Mouse (Mus musculus) urinary bladder, postnatal 4 days (tissue): ENCODE results near the gene Rapgef5.
A peak's percentile ranks its signal among the peaks of the same experiment; 100 is the strongest.

Experiments
- DNase-seq, 2 experiments: peaks; one replicate each; pipeline ENCODE4 v3.0.0; 2021 to 2022; ENCODE audit warnings: low spot score in 2 of 2

The Rapgef5 gene

DNA sequence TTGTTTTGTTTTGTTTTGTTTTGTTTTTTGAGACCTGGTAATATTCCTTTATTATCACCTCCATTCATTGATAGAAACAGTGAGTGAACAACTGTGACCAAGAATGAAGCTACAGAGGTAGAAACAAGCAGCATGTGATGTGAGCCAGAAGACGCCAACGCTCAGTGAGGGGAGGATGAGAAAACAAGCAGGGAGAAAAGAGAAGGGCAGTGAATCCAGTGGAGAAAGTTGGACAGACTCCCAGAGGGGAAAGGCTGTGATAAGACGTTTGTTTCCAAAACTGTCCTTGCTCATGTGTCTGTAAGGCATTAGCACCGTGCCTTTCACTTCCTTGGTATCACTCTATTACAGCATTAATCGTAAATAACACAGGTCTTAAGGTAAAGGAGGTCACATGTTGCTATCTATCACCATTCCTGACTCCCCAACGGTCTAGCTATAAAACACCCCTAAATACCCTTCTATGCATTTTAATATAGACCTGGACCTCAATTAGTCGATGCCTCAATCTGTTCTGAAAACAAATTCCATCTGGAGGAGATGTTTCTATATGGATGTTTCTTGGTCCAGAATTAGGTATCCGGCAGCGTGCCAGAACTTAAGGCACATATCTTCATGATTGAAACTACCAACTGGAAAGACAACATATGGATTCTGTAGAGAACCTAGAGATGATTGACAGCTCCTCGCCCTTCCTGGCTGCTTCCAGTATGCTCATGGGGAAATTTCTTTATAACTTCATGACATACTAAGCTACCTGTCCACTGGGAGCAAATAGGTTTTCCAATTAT is 153.5 kb downstream of the Rapgef5 start:
- DNase-seq, result no peak

DNA sequence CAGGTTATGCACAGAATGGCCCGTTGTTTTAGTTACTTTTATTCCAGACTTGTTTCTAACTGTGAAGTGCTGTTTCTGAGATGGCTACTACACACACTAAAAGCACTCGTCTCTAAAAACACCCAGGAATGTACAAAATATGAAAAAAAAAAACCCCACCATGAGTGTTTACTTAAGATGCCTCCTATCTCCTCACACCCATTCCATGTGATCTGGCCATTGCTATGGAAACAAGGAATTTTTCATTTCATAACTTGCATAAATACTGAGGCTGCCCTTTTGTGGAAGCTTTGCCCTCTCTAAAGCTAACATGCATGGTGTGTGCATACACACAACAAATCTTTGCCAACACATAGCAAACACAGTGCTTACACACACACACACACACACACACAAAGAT is 156.9 kb downstream of the Rapgef5 start:
- DNase-seq, result no peak

GRCm38 (mm10) chr12:117674511-117674910 is 158.2 kb downstream of the Rapgef5 start:
- no peak for DNase-seq

DNA sequence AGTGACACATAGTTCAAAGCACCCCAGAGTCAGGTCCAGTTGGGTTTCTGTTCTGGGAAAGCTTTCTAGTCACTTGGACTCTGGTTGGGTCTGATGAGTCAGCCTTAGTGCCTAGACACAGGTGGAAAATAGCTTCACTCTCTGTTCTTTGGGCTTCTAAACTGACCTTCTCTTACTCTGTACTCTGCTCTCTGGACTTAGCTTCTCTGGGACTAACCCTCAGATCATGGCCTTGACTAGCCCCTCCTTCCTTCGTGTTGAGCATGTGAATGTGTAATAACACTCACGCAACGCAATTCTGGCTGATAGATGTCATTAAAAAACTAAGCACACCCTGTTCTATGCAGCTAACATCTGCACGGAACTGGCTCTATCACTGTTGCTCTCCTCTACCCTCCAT is 160.0 kb downstream of the Rapgef5 start:
- DNase-seq, result no peak

- no peak for DNase-seq
Observed at GRCm38 (mm10) chr12:117678916-117679315, 162.6 kb downstream of the Rapgef5 start.

DNA sequence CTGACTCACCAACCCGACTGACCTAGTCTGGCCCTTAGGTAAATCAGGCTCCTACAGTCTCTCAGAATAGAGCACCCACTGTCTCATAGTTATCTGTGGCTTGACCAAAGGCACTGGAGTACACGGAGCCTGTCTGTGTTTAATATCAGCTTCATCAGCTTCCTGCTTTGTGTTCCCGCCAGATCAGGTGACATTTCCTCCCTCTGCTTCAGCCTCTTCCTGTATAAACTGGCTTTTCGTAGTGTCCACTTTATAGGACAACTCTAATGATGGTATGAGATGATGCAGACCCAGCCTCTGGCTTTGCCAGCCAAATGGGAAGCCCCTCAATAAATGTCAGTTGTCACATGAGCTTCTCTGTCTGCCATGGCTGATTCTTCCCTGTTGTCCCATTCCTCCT is 163.5 kb downstream of the Rapgef5 start:
- DNase-seq, result no peak

- no peak for DNase-seq
Observed at GRCm38 (mm10) chr12:117681273-117681672, 165.0 kb downstream of the Rapgef5 start.

DNA sequence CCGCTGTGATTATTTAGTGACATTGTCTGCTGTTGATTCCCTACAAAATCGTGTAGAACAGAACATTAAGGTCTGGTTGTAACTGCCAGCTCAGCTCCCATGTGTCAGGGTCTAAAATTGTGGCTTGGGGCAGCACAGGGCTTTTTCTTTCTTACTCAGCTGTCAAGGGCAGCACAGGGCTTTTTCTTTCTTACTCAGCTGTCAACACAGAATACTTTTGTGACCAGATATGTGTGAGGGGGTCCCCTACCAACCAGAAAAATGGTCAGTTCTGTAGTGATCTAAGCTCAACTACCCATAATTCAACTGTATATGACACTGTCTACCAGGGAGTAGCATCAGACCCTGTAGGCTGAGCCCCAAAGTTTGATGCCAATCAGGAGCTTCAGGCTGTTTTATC is 167.1 kb downstream of the Rapgef5 start:
- DNase-seq, result no peak

DNA sequence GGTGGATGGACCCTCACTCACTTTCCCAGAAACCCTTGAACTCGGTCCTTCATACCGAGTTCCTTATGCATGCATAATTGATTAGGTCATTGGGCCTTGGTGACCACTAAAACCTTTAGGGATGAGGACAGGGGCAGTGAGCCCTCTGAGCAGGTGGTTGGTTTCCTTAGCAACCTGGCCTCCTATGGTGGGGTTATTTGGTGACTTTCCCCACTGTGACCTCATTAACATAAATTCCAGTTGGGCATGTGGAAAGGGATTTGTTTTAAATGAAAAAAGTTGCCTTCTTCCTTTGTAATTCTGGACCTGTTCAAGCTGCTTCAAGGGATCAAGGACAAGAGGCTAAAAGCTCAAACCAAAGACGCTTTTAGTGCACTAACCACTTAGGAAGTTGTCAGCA is 167.7 kb downstream of the Rapgef5 start:
- DNase-seq, result no peak

GRCm38 (mm10) chr12:117684788-117685187 is 168.5 kb downstream of the Rapgef5 start:
- no peak for DNase-seq

DNA sequence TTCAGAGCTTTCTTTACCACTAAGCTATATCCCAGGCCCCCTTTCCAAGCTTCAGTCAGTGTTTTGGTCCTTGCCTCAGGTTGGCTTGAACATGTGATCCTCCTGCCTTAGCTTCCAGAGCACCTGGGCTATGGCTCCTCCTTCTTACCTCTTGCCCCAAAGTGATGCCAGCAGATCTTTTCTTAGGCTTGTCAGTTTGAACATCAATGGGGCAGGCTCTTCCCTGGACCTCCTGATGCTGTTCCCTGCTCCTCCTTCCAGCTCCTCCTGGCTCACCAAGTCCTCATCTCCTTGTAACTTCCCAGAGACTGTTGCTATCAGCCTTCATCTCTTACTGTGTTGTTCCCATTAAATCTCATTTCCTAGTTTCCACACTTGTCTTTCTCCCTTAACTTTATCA is 169.1 kb downstream of the Rapgef5 start:
- no peak for DNase-seq

DNA sequence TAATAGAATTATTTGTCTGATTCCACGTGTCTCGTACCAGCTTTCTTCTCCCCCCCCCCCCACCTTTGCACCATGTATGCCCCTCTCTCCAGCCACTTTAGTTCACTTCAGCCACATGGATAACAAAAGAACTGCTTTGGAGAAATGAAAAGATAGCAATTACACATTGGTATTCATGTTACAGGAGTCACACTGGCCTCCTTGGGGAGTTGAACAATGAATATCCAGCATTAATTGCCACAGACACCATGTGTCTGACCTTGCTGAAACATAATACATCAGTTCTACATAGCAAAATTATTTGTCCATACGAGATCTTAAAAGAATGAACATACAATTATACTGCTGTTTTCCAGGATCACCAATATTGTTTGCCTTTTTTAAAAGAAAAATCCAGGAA is 170.5 kb downstream of the Rapgef5 start:
- DNase-seq, result no peak

DNA sequence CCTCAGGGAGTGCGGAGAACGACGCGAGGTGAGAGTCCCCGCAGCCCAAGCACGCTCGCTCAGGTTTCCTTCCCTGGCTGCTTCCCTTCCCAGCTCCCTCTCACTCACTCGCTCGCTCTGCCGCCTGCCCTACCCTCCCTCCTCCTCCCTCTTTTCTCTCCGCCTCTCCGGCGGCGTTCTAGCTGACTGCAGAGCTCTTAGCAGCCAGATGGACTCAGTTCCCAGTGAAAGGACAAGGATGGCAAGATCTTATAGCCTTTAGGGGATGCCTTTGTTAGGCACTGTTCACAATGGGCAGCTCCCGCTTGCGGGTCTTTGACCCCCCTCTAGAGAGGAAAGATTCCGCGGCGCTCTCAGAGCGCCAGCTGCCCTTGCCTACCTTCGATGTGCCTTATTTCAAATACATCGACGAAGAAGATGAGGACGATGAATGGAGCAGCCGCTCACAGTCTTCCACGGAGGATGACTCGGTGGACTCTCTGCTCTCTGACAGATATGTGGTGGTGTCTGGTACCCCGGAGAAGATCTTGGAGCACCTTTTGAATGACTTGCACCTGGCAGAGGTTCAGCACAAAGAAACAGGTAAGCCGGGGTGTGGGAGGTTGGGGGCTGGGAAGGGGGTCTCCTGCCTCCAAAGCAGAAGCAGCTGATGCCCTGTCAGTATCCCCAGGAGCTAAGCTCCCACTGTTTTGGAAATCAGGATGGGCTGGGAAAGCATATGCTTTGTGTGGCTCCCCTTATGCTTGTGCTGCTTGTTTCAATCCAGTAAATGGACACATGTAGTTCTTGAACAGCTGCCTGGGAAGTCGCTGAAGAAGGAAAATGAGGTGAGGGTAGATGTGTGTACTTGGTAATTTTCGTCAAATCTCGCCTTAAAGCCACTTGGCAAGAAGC is 172.6 kb downstream of the Rapgef5 start:
- peak in 1 of 2 experiments; percentile 61 for DNase-seq

DNA sequence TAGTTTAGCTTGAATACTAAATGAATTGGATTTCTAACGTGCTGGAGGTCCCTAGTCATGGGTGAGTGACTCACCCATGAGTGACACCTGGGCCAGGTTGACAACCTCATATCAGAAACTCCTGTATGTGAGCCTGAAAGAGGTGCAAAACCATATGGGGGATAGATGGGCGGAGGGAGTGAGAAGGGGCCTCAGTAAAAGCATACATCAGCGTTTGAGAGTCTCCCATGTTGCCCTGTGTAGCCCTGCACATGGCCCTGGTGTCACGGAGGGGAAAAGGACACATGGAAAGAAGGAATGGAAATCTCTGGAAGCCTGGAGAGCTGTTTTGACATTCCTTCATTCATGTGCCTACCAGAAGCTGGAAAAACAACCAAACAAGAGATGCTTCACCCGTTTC is 175.1 kb downstream of the Rapgef5 start:
- no peak for DNase-seq

- no peak for DNase-seq
Observed at GRCm38 (mm10) chr12:117692775-117693174, 176.5 kb downstream of the Rapgef5 start.

DNA sequence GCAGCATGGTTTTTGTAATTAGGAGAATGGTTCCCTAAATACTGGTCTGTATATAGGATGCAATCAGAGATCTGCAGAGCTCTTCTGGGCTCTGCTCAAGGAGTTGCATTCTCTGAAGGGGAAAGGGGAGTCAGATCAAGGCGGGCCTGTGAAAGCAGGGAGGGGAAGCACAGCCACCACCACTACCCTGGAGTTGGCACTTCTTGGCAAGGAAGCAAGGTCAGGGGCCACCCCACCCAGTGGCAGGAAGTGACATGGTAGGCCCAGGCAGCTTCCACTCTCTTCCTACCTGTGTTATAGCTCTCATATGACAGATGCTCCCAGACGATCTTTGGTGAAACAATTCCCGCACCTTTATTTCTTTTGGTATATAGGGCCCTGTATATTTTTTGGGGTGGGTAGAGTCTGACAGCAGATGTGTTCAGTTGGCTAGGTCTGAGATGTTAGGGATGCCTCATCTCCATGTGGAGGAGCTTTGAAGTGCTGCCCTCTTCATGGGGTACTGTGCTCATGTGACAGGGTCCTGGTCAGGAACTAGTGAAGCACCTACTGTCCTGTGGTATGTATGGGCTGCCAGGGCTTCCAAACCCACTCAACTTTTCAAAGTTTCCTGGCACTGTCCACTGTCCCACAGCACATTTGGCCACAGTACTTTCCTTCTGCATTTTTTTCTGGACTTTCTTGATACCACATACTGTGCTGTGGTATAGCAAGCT is 183.8 kb downstream of the Rapgef5 start:
- DNase-seq, result no peak

GRCm38 (mm10) chr12:117700927-117701326 is 184.6 kb downstream of the Rapgef5 start:
- no peak for DNase-seq

- no peak for DNase-seq
Observed at GRCm38 (mm10) chr12:117702291-117702690, 186.0 kb downstream of the Rapgef5 start.

GRCm38 (mm10) chr12:117702928-117703327 is 186.6 kb downstream of the Rapgef5 start:
- no peak for DNase-seq

GRCm38 (mm10) chr12:117703413-117703812 is 187.1 kb downstream of the Rapgef5 start:
- no peak for DNase-seq

DNA sequence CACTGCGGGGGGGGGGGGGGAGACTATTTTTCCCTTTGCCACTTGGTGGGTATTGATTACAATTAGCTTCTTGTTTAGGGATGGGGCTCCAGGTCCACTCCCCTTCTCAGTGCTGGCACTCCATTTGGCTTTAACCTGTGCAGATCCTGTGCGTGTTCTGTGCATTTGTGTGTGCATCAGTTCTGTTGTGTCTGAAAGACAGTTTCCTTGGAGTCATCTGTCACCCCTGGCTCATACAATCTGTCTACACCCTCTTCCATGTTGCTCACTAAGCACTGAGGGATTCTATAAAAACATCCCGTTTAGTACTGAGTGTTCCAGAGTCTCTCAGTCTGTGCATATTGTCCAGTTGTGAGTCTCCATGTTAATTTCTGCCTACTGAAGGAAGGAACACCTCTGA is 189.0 kb downstream of the Rapgef5 start:
- DNase-seq, result no peak

- no peak for DNase-seq
Observed at GRCm38 (mm10) chr12:117709280-117709679, 193.0 kb downstream of the Rapgef5 start.
